Mouse (Mus musculus) kidney, adult 2 months (tissue): ENCODE results near the gene Fam222b. TPM values are rescaled to one million over a fixed set of nuclear protein-coding genes. Genes with fewer than 3 reads are reported as not detected.
A peak's percentile ranks its signal among the peaks of the same experiment; 100 is the strongest.
"Not testable (repeated sequence)": the region's sequence is repeated elsewhere in the genome, so short reads cannot be mapped to it uniquely, and the experiment has no call there.

Experiments used
- DNase-seq: peaks from one replicate; pipeline ENCODE4 v3.0.0; 2021
- H3K27ac ChIP-seq: fragments of 200-500 bp; 2 replicates; pipeline ENCODE4 v1.5.1; 2012; ENCODE audit warnings: low read depth, low read length, control low read depth, inconsistent platforms; ENCODE audit not compliant: insufficient read depth
- H3K27me3 ChIP-seq: fragments of 200-500 bp; replicated peaks from 2 replicates; pipeline ENCODE4 v1.6.1; 2012; ENCODE audit warnings: mild to moderate bottlenecking, moderate library complexity, low read length, inconsistent platforms; ENCODE audit not compliant: control insufficient read depth, insufficient read depth
- H3K36me3 ChIP-seq: fragments of 200-500 bp; 2 replicates; pipeline ENCODE4 v1.6.1; 2012; ENCODE audit warnings: mild to moderate bottlenecking, moderate library complexity, low read length, inconsistent platforms; ENCODE audit not compliant: control insufficient read depth, insufficient read depth
- H3K4me1 ChIP-seq: fragments of 200-500 bp; 2 replicates; pipeline ENCODE4 v1.6.1; 2011; ENCODE audit warnings: low read length; ENCODE audit not compliant: control insufficient read depth, insufficient read depth
- H3K4me3 ChIP-seq: fragments of 200-500 bp; 2 replicates; pipeline ENCODE4 v1.5.1; 2011; ENCODE audit warnings: mild to moderate bottlenecking, low read depth, low read length, control low read depth; ENCODE audit not compliant: insufficient read depth
- CTCF ChIP-seq: fragments of 200-500 bp; conservative IDR thresholded peaks from 2 replicates; pipeline ENCODE4 v1.5.1; 2011; ENCODE audit warnings: low read depth, mild to moderate bottlenecking, control low read depth, low read length, moderate library complexity, mixed read lengths; ENCODE audit not compliant: insufficient read depth, insufficient read length
- POLR2A ChIP-seq: fragments of 200-500 bp; IDR thresholded peaks from one replicate; pipeline ENCODE4 v1.6.1; 2011; ENCODE audit warnings: low read depth, low read length, control low read depth
- WGBS: fragments of 180-500 bp; shearing (Covaris S2); methylation state at CpG from one replicate; pipeline ENCODE4 v1.1.7; 2018; 5-methylcytosine and 5-hydroxymethylcytosine counted together
- polyA plus RNA-seq: library from polyadenylated mRNA; depleted of rRNA; stranded (reverse); fragments of >200 nt; gene quantifications from 2 replicates; pipeline ENCODE4 v1.2.3, GENCODE M21; 2012

The Fam222b gene
- polyA plus RNA-seq, 1 experiment: 13.4 TPM

GRCm38 (mm10) chr11:78122815-78123214 is 28.4 kb downstream of the Fam222b start:
- whole genome bisulfite sequencing: 71% methylated on average over 4 of the region's 4 CpGs
- no peaks in the 10 kb centered on the region for H3K36me3 ChIP-seq
- no peak overlapping the region for H3K27ac ChIP-seq
- H3K27me3 ChIP-seq: no peaks in the 10 kb centered on the region
- no peak for DNase-seq
- peaks cover 8% of the 10 kb centered on the region; the same call in 1 of the 2 replicates for H3K4me1 ChIP-seq
- no peak for TF ChIP-seq CTCF
- TF ChIP-seq POLR2A: no peak
- no peak overlapping the region for H3K4me3 ChIP-seq

- Histone ChIP-seq H3K27me3 (no peaks in the 10 kb centered on the region), H3K4me1 (peaks cover 8% of the 10 kb centered on the region; the same call in 1 of the 2 replicates), H3K36me3 (no peaks in the 10 kb centered on the region), H3K4me3 (no peak overlapping the region), H3K27ac (no peak overlapping the region)
- no peak for DNase-seq
- TF ChIP-seq CTCF (no peak), POLR2A (no peak)
These were observed 29.3 kb downstream of the Fam222b start for GRCm38 (mm10) chr11:78123782-78124181.

- TF ChIP-seq POLR2A (no peak), CTCF (no peak)
- no peak overlapping the region for H3K4me3 ChIP-seq
- peak overlapping the region; percentile 47 for H3K27ac ChIP-seq
- no peaks in the 10 kb centered on the region for H3K27me3 ChIP-seq
- H3K36me3 ChIP-seq: no peaks in the 10 kb centered on the region
- peaks cover 8% of the 10 kb centered on the region; the same call in 1 of the 2 replicates for H3K4me1 ChIP-seq
- 35% methylated on average over 6 of the region's 6 CpGs for WGBS
- DNase-seq: peak; percentile 41
These were observed 31.2 kb downstream of the Fam222b start for GRCm38 (mm10) chr11:78125691-78126090.

DNA sequence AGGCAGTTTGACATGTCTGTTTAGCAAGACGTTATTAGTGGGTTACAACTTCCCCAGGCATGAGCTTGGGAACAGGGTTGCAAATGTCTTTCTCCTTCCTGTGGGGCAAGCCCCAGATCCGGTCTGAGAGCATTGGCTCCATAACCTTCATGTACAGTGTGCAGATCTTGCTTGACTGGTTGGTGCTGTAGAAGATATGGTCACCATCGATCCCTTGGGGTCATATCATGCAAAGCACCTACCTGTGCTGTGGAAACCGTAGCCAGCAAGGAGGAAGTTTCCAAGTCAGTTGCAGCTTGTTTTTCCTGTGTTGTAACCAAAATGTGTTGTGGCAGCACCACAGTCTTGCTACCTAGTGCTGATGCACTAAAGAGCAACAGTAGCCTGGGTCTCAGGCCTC is 32.3 kb downstream of the Fam222b start:
- TF ChIP-seq CTCF (no peak), POLR2A (no peak)
- no peak for DNase-seq

GRCm38 (mm10) chr11:78129458-78129857 is 35.0 kb downstream of the Fam222b start:
- H3K4me3 ChIP-seq: no peak overlapping the region
- no peak overlapping the region for H3K27ac ChIP-seq
- no peaks in the 10 kb centered on the region for H3K27me3 ChIP-seq
- no peak for DNase-seq
- 47% methylated on average over 8 of the region's 8 CpGs for WGBS
- H3K36me3 ChIP-seq: no peaks in the 10 kb centered on the region
- peaks cover 8% of the 10 kb centered on the region for H3K4me1 ChIP-seq
- no peak for TF ChIP-seq POLR2A
- no peak for TF ChIP-seq CTCF

More for the DNA sequence above, 32.3 kb downstream of the Fam222b start:
- Histone ChIP-seq H3K27ac (no peak overlapping the region), H3K27me3 (no peaks in the 10 kb centered on the region), H3K4me1 (peaks cover 8% of the 10 kb centered on the region; the same call in 1 of the 2 replicates), H3K36me3 (no peaks in the 10 kb centered on the region), H3K4me3 (no peak overlapping the region)
- WGBS: 55% methylated on average over 4 of the region's 4 CpGs

GRCm38 (mm10) chr11:78133915-78134314 is 39.5 kb downstream of the Fam222b start:
- Histone ChIP-seq H3K4me3 (no peak overlapping the region), H3K4me1 (peaks cover 16% of the 10 kb centered on the region; the same call in 1 of the 2 replicates), H3K27me3 (no peaks in the 10 kb centered on the region), H3K27ac (no peak overlapping the region), H3K36me3 (no peaks in the 10 kb centered on the region)
- TF ChIP-seq CTCF (no peak), POLR2A (no peak)
- DNase-seq: no peak
- WGBS: 81% methylated on average over 6 of the region's 6 CpGs

DNA sequence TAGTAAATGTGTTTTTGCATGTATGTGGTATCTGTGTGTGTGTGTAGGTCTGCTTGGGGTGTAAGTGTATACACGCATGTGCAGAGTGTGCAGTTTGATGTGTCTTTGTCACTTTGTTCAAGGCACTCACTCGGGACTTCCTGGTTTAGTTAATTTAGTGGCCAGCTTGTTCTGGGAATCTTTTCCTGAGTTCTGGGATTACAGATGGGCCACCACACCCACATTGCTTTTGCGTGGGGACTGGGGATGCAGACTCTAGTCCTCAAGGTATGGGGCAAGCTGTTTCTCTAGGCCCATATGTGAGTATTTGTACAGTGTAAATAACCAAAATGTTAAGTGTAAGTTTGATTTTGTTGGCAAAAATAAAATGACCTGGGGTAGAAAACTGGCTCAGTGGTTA is 39.9 kb downstream of the Fam222b start:
- H3K4me3 ChIP-seq: no peak overlapping the region
- no peak overlapping the region for H3K27ac ChIP-seq
- peaks cover 16% of the 10 kb centered on the region; the same call in 1 of the 2 replicates for H3K4me1 ChIP-seq
- WGBS: 62% methylated on average over 3 of the region's 3 CpGs
- H3K27me3 ChIP-seq: no peaks in the 10 kb centered on the region
- H3K36me3 ChIP-seq: no peaks in the 10 kb centered on the region
- DNase-seq: no peak
- no peak for TF ChIP-seq CTCF
- no peak for TF ChIP-seq POLR2A

DNA sequence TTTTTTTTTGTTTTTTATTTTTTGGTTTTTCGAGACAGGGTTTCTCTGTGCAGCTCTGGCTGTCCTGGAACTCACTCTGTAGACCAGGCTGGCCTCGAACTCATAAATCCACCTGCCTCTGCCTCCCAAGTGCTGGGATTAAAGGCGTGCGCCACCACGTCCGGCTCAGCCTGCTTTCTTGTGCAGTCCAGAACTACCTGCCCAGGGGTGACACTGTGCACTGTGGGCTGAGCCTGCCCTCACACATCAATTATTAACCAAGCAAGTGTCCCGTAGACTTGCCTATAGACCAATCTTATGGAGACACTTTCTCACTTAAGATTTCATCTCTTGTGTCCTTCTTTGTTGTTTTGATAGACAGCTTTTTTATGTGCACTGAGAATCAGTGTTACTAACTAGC is 40.9 kb downstream of the Fam222b start:
- peaks cover 16% of the 10 kb centered on the region; the same call in 1 of the 2 replicates for H3K4me1 ChIP-seq
- not testable (repeated sequence) for H3K27me3 ChIP-seq, H3K27ac ChIP-seq, H3K4me3 ChIP-seq, H3K36me3 ChIP-seq
- peak; percentile 65 for DNase-seq
- WGBS: 45% methylated on average over 7 of the region's 7 CpGs
